Mouse (Mus musculus): ENCODE measurements around the gene Yipf3. TPM values are rescaled to one million over a fixed set of nuclear protein-coding genes. Genes with fewer than 3 reads are reported as not detected.

Yipf3 gene
- polyA plus RNA-seq, 1 experiment, result not detected

GRCm38 (mm10) chr17:46285407-46285806, 37.5 kb downstream of the Yipf3 start:
- Histone ChIP-seq H3K27ac (ENCODE audit: insufficient read depth, low read depth, low read length) (no peak overlapping the region), H3K4me1 (ENCODE audit: control insufficient read depth, insufficient read depth, low read length) (peaks cover 9% of the 10 kb centered on the region), H3K4me3 (ENCODE audit: insufficient read depth, low read depth, low read length) (no peak overlapping the region)
- WGBS, result 70% methylated on average over 6 of the region's 6 CpGs
- no peak for TF ChIP-seq POLR2A (IDR thresholded peaks at IDR 0.05; ENCODE audit: insufficient read depth, low read depth, low read length)
- TF ChIP-seq CTCF (IDR thresholded peaks at IDR 0.05; ENCODE audit: insufficient read depth, low read depth, low read length), result no peak

GRCm38 (mm10) chr17:46287678-46288095, 39.8 kb downstream of the Yipf3 start:
- TF ChIP-seq CTCF (IDR thresholded peaks at IDR 0.05; ENCODE audit: insufficient read depth, low read depth, low read length) (no peak), POLR2A (IDR thresholded peaks at IDR 0.05; ENCODE audit: insufficient read depth, low read depth, low read length) (no peak)
- Histone ChIP-seq H3K4me1 (ENCODE audit: control insufficient read depth, insufficient read depth, low read length) (peaks cover 5% of the 10 kb centered on the region), H3K4me3 (ENCODE audit: insufficient read depth, low read depth, low read length) (no peak overlapping the region), H3K27ac (ENCODE audit: insufficient read depth, low read depth, low read length) (no peak overlapping the region)
- 44% methylated on average over 11 of the region's 11 CpGs for WGBS

- no peak overlapping the region for H3K27ac ChIP-seq (ENCODE audit: insufficient read depth, low read depth, low read length)
- peaks cover 20% of the 10 kb centered on the region for H3K4me1 ChIP-seq (ENCODE audit: control insufficient read depth, insufficient read depth, low read length)
- no peak overlapping the region for H3K4me3 ChIP-seq (ENCODE audit: insufficient read depth, low read depth, low read length)
- WGBS, result 25% methylated on average over 6 of the region's 6 CpGs
- TF ChIP-seq CTCF (IDR thresholded peaks at IDR 0.05; ENCODE audit: insufficient read depth, low read depth, low read length), result no peak
- no peak for TF ChIP-seq POLR2A (IDR thresholded peaks at IDR 0.05; ENCODE audit: insufficient read depth, low read depth, low read length)
Observed at GRCm38 (mm10) chr17:46296601-46297000, 48.7 kb downstream of the Yipf3 start.

- TF ChIP-seq POLR2A (IDR thresholded peaks at IDR 0.05; ENCODE audit: insufficient read depth, low read depth, low read length) (no peak), CTCF (IDR thresholded peaks at IDR 0.05; ENCODE audit: insufficient read depth, low read depth, low read length) (no peak)
- Histone ChIP-seq H3K27ac (ENCODE audit: insufficient read depth, low read depth, low read length) (no peak overlapping the region), H3K4me1 (ENCODE audit: control insufficient read depth, insufficient read depth, low read length) (peaks cover 24% of the 10 kb centered on the region), H3K4me3 (ENCODE audit: insufficient read depth, low read depth, low read length) (peak overlapping the region; percentile 65)
- WGBS, result 8% methylated on average over 6 of the region's 6 CpGs
Observed at GRCm38 (mm10) chr17:46297028-46297363, 49.1 kb downstream of the Yipf3 start.

GRCm38 (mm10) chr17:46297364-46298219, 49.7 kb downstream of the Yipf3 start, which contains the start of gene Dlk2:
TSS of gene Dlk2 (plus strand) at chr17:46297421.
- no peak within 1 kb of the TSS for H3K27ac ChIP-seq (ENCODE audit: insufficient read depth, low read depth, low read length)
- WGBS, result under 1% methylated on average over 85 of the region's 86 CpGs
- TF ChIP-seq CTCF (IDR thresholded peaks at IDR 0.05; ENCODE audit: insufficient read depth, low read depth, low read length), result no peak
- TF ChIP-seq POLR2A (IDR thresholded peaks at IDR 0.05; ENCODE audit: insufficient read depth, low read depth, low read length), result peak; percentile 20; the same call in 1 of the 2 replicates
- H3K4me3 ChIP-seq (ENCODE audit: insufficient read depth, low read depth, low read length), result peak within 1 kb of the TSS; percentile 65
- H3K4me1 ChIP-seq (ENCODE audit: control insufficient read depth, insufficient read depth, low read length), result peaks cover 29% of the 10 kb centered on the region

GRCm38 (mm10) chr17:46298220-46298913, 50.5 kb downstream of the Yipf3 start:
- no peak overlapping the region for H3K27ac ChIP-seq (ENCODE audit: insufficient read depth, low read depth, low read length)
- WGBS, result under 1% methylated on average over 48 of the region's 48 CpGs
- peak; percentile 89 for TF ChIP-seq CTCF (IDR thresholded peaks at IDR 0.05; ENCODE audit: insufficient read depth, low read depth, low read length)
- TF ChIP-seq POLR2A (IDR thresholded peaks at IDR 0.05; ENCODE audit: insufficient read depth, low read depth, low read length), result no peak

GRCm38 (mm10) chr17:46301892-46302291, 54.0 kb downstream of the Yipf3 start:
- Histone ChIP-seq H3K27ac (ENCODE audit: insufficient read depth, low read depth, low read length) (no peak overlapping the region), H3K4me3 (ENCODE audit: insufficient read depth, low read depth, low read length) (no peak overlapping the region), H3K4me1 (ENCODE audit: control insufficient read depth, insufficient read depth, low read length) (peaks cover 27% of the 10 kb centered on the region)
- TF ChIP-seq POLR2A (IDR thresholded peaks at IDR 0.05; ENCODE audit: insufficient read depth, low read depth, low read length), result no peak
- no peak for TF ChIP-seq CTCF (IDR thresholded peaks at IDR 0.05; ENCODE audit: insufficient read depth, low read depth, low read length)
- 65% methylated on average over 12 of the region's 12 CpGs for WGBS

More at GRCm38 (mm10) chr17:46298220-46298913, 50.5 kb downstream of the Yipf3 start:
- Histone ChIP-seq H3K4me3 (ENCODE audit: insufficient read depth, low read depth, low read length) (peak overlapping the region; percentile 65), H3K4me1 (ENCODE audit: control insufficient read depth, insufficient read depth, low read length) (peaks cover 29% of the 10 kb centered on the region)

Other genes starting within 250 kb of the Yipf3 start
- not detected in 2 replicates for gene Vegfa, start 215.7 kb upstream of the Yipf3 start, polyA plus RNA-seq (2012; ENCODE audit: insufficient read depth, insufficient read length, low replicate concordance, missing spikeins)
- gene Mrps18a, start 137.1 kb upstream of the Yipf3 start, polyA plus RNA-seq (2012; ENCODE audit: insufficient read depth, insufficient read length, low replicate concordance, missing spikeins), result not detected in 2 replicates
- gene Rsph9, start 103.9 kb upstream of the Yipf3 start, polyA plus RNA-seq (2012; ENCODE audit: insufficient read depth, insufficient read length, low replicate concordance, missing spikeins), result not detected in 2 replicates
- gene Mad2l1bp, start 94.5 kb upstream of the Yipf3 start, polyA plus RNA-seq (2012; ENCODE audit: insufficient read depth, insufficient read length, low replicate concordance, missing spikeins), result not detected in 2 replicates
- gene Gtpbp2, start 87.0 kb upstream of the Yipf3 start, polyA plus RNA-seq (2012; ENCODE audit: insufficient read depth, insufficient read length, low replicate concordance, missing spikeins), result not detected in 2 replicates
- not detected in 2 replicates for gene Polh, start 45.4 kb upstream of the Yipf3 start, polyA plus RNA-seq (2012; ENCODE audit: insufficient read depth, insufficient read length, low replicate concordance, missing spikeins)
- gene Xpo5, start 45.3 kb upstream of the Yipf3 start, polyA plus RNA-seq (2012; ENCODE audit: insufficient read depth, insufficient read length, low replicate concordance, missing spikeins), result 150 TPM in 1 of 2 replicates, not detected in the other
- not detected in 2 replicates for gene Polr1c, start within 50 bp of the Yipf3 start, polyA plus RNA-seq (2012; ENCODE audit: insufficient read depth, insufficient read length, low replicate concordance, missing spikeins)
- gene Lrrc73, start 5.5 kb downstream of the Yipf3 start, polyA plus RNA-seq (2012; ENCODE audit: insufficient read depth, insufficient read length, low replicate concordance, missing spikeins), result not detected in 2 replicates
- not detected in 2 replicates for gene Tjap1, start 34.9 kb downstream of the Yipf3 start, polyA plus RNA-seq (2012; ENCODE audit: insufficient read depth, insufficient read length, low replicate concordance, missing spikeins)
- gene Dlk2, start 49.3 kb downstream of the Yipf3 start, polyA plus RNA-seq (2012; ENCODE audit: insufficient read depth, insufficient read length, low replicate concordance, missing spikeins), result not detected in 2 replicates
- gene Abcc10, start 80.3 kb downstream of the Yipf3 start, polyA plus RNA-seq (2012; ENCODE audit: insufficient read depth, insufficient read length, low replicate concordance, missing spikeins), result not detected in 2 replicates
- not detected in 2 replicates for gene Zfp318, start 135.7 kb downstream of the Yipf3 start, polyA plus RNA-seq (2012; ENCODE audit: insufficient read depth, insufficient read length, low replicate concordance, missing spikeins)
- gene Crip3, start 180.8 kb downstream of the Yipf3 start, polyA plus RNA-seq (2012; ENCODE audit: insufficient read depth, insufficient read length, low replicate concordance, missing spikeins), result not detected in 2 replicates
- not detected in 2 replicates for gene Slc22a7, start 190.4 kb downstream of the Yipf3 start, polyA plus RNA-seq (2012; ENCODE audit: insufficient read depth, insufficient read length, low replicate concordance, missing spikeins)
- gene Ttbk1, start 239.6 kb downstream of the Yipf3 start, polyA plus RNA-seq (2012; ENCODE audit: insufficient read depth, insufficient read length, low replicate concordance, missing spikeins), result not detected in 2 replicates
- gene Dnph1, start 248.6 kb downstream of the Yipf3 start, polyA plus RNA-seq (2012; ENCODE audit: insufficient read depth, insufficient read length, low replicate concordance, missing spikeins), result not detected in 2 replicates